Mouse (Mus musculus): Measurements from ENCODE around the gene Phldb1. TPM values are rescaled to one million over a fixed set of nuclear protein-coding genes. Genes with fewer than 3 reads are reported as not detected.

Phldb1 gene
- polyA plus RNA-seq, 1 experiment from 2014 or later, result 37.6 TPM

DNA sequence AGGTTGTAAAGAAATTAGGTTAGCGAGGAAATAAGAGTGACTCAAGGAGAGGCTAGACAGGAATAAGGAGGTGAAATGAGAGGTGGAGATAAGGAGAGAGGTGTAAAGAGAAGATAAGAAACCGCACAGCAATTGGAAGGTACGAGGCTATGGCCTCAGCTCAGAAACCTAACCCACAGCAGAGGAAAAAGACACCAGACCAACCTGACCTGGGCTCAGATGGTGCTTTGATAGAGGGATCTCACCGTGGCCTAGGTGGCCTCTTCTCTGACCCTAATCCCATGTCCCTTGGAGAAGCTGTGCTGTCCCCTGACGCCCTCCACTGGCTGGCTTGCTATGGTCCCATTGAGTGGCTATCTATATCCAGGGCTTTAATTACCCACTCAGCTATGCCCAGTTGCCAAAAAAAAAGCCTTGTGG, 2.9 kb downstream of the Phldb1 start:
- Histone ChIP-seq H3K4me2 (replicated peaks; ENCODE audit: low read depth, low read length) (peak overlapping the region; percentile 99; the same call in 1 of the 2 replicates), H3K4me3 (ENCODE audit: low read length) (no peak overlapping the region), H3K36me3 (ENCODE audit: insufficient read depth, low read length) (no peaks in the 10 kb centered on the region), H3K9ac (replicated peaks; ENCODE audit: low read length) (no peak overlapping the region), H3K27me3 (ENCODE audit: insufficient read depth, low read length) (no peaks in the 10 kb centered on the region), H3K27ac (ENCODE audit: low read length) (no peak overlapping the region), H3K9me3 (ENCODE audit: low read length) (no peaks in the 10 kb centered on the region), H3K4me1 (ENCODE audit: insufficient read depth, low read length) (peaks cover 50% of the 10 kb centered on the region)
- ATAC-seq (ENCODE audit: low FRiP score, low TSS enrichment), result no peak
- WGBS, result 71% methylated on average over 5 of the region's 5 CpGs

DNA sequence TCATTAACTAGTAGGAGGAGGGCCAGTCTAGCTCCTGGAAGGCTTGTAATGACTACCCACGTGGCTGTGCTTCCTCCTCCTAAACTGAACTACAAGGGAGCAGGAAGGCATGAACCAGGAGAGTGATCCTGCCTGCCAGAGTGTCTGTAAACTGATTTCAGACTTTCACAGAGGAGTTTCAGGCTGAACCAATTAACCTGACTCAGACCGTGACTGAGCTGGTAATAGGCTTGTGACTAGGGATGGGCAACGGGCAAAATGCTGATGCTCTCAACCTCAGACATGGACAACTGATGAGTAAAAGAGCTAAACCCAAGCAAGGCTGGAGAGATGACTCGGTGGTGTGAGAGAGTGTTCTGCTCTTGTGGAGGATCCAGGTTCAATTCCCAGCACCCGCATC, 7.6 kb downstream of the Phldb1 start:
- Histone ChIP-seq H3K36me3 (ENCODE audit: insufficient read depth, low read length) (peaks cover 3% of the 10 kb centered on the region; the same call in 1 of the 2 replicates), H3K9me3 (ENCODE audit: low read length) (no peaks in the 10 kb centered on the region), H3K4me3 (ENCODE audit: low read length) (no peak overlapping the region), H3K4me1 (ENCODE audit: insufficient read depth, low read length) (peaks cover 43% of the 10 kb centered on the region), H3K9ac (replicated peaks; ENCODE audit: low read length) (no peak overlapping the region), H3K27ac (ENCODE audit: low read length) (peak overlapping the region; percentile 58; the same call in 1 of the 2 replicates), H3K4me2 (replicated peaks; ENCODE audit: low read depth, low read length) (no peak overlapping the region), H3K27me3 (ENCODE audit: insufficient read depth, low read length) (no peaks in the 10 kb centered on the region)
- 49% methylated on average over 5 of the region's 5 CpGs for WGBS
- ATAC-seq (ENCODE audit: low FRiP score, low TSS enrichment), result no peak

DNA sequence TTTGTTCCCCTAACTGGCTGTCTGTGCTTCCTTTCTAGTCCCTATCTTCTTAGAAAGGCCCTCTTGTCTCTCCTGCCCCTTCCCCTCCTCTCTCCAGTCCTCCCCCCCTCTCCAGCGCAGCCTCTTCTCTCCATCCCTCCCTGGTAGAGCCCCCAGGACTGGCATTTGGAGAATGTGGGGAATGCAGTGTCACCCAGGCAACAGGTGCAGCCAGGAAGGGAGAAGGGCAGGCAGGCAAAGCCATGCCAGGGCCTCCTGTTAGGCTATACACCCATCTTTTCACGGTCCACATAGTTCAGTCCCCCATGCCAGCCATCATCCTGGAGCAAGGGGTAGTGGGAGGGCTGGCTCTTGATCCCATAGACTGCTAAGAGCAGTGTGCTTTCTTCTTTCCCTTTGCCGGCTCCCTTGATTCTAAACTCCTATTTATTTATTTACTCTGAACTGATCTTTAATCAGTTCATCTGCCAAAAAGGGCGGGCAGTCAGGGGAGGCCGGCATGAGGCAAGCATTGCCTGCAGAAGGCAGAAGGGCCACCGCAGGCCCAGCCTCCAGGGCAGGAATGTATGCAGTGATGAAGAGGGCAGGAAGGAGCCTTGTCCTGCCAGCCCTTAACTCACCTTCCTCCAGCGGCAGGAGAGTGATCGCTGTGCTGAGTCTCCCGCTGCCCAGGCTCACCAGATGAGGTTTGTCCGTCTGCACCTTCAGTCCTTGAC, 8.4 kb downstream of the Phldb1 start:
- peak overlapping the region; percentile 17; the same call in 1 of the 2 replicates for H3K9ac ChIP-seq (replicated peaks; ENCODE audit: low read length)
- H3K36me3 ChIP-seq (ENCODE audit: insufficient read depth, low read length), result peaks cover 3% of the 10 kb centered on the region; the same call in 1 of the 2 replicates
- ATAC-seq (ENCODE audit: low FRiP score, low TSS enrichment), result peak; percentile 81
- WGBS, result 28% methylated on average over 10 of the region's 10 CpGs
- no peaks in the 10 kb centered on the region for H3K27me3 ChIP-seq (ENCODE audit: insufficient read depth, low read length)
- H3K27ac ChIP-seq (ENCODE audit: low read length), result peak overlapping the region; percentile 58
- H3K9me3 ChIP-seq (ENCODE audit: low read length), result no peaks in the 10 kb centered on the region
- H3K4me2 ChIP-seq (replicated peaks; ENCODE audit: low read depth, low read length), result no peak overlapping the region
- no peak overlapping the region for H3K4me3 ChIP-seq (ENCODE audit: low read length)
- peaks cover 48% of the 10 kb centered on the region for H3K4me1 ChIP-seq (ENCODE audit: insufficient read depth, low read length)

DNA sequence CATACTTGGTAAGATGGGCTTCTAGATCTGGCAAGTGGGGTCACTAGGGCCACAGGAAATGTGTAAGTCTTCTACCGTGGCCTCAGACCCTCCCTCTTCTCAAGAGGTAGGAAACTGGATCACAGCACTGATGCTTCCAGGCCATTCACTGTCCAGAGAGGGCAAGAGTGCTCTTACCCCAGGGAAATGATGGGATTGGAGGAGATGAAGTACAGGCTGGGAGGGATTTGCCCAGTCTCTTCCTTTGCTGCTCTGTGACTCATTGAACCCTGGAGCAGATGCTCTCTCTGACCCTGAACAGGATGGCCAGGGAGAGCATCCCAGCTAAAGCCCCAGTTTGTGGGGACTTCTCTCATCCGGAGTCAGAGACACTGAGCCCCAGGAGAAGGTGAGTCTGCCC, 10.3 kb downstream of the Phldb1 start:
- Histone ChIP-seq H3K36me3 (ENCODE audit: insufficient read depth, low read length) (peaks cover 3% of the 10 kb centered on the region; the same call in 1 of the 2 replicates), H3K4me2 (replicated peaks; ENCODE audit: low read depth, low read length) (no peak overlapping the region), H3K4me3 (ENCODE audit: low read length) (no peak overlapping the region), H3K9me3 (ENCODE audit: low read length) (no peaks in the 10 kb centered on the region), H3K27me3 (ENCODE audit: insufficient read depth, low read length) (no peaks in the 10 kb centered on the region), H3K27ac (ENCODE audit: low read length) (no peak overlapping the region), H3K9ac (replicated peaks; ENCODE audit: low read length) (no peak overlapping the region), H3K4me1 (ENCODE audit: insufficient read depth, low read length) (peaks cover 63% of the 10 kb centered on the region)
- 50% methylated on average over 2 of the region's 2 CpGs for WGBS
- no peak for ATAC-seq (ENCODE audit: low FRiP score, low TSS enrichment)

DNA sequence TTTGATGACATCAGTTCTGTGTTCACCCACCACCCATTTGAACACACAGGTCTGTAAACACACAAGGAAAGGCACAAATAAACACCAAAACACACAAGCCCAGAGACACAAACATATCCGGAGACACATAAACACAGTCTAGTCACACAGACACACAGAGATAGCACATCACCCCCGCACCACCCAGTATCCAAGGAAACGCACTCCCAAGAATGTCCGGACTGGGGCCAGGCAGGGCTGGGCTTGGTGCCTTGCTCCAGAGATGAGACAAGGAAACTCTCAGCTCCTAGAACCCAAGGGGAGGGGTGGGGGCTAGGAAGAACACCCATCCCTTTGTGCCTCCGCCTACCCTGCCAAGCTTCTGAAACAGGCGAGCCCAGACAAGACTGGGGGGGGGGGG, 10.8 kb downstream of the Phldb1 start:
- Histone ChIP-seq H3K4me2 (replicated peaks; ENCODE audit: low read depth, low read length) (no peak overlapping the region), H3K27ac (ENCODE audit: low read length) (peak overlapping the region; percentile 58; the same call in 1 of the 2 replicates), H3K9ac (replicated peaks; ENCODE audit: low read length) (no peak overlapping the region), H3K36me3 (ENCODE audit: insufficient read depth, low read length) (peaks cover 3% of the 10 kb centered on the region; the same call in 1 of the 2 replicates), H3K4me3 (ENCODE audit: low read length) (no peak overlapping the region), H3K4me1 (ENCODE audit: insufficient read depth, low read length) (peaks cover 63% of the 10 kb centered on the region), H3K9me3 (ENCODE audit: low read length) (no peaks in the 10 kb centered on the region), H3K27me3 (ENCODE audit: insufficient read depth, low read length) (no peaks in the 10 kb centered on the region)
- ATAC-seq (ENCODE audit: low FRiP score, low TSS enrichment), result no peak
- WGBS, result 70% methylated on average over 6 of the region's 6 CpGs

DNA sequence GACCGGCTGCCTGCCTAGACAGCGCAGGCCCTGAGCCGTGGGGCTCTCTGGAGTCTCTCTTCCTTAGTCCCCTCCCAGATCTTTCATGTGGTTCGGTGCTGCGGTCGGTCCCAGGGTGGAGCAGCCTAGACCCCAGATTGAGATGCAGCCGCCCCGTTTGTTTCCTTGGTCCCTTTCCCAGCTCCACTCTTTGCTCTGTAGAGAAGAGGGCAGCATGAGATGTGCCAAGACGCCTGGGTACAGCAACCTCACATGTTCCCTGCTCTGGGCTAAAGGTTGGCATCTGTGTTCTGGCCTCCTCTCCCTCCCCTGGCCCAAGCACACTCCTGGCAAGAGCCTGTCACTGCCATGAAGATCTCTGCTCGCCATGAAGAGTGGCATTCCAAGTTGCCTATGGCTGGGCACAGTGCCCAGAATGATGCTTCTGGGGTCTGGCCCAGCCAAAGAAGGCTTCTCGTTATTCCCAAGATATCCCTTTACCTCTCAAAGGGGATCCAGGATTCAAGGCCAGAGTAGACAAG, 11.4 kb downstream of the Phldb1 start:
- no peak overlapping the region for H3K4me2 ChIP-seq (replicated peaks; ENCODE audit: low read depth, low read length)
- ATAC-seq (ENCODE audit: low FRiP score, low TSS enrichment), result no peak
- 72% methylated on average over 11 of the region's 11 CpGs for WGBS
- H3K27me3 ChIP-seq (ENCODE audit: insufficient read depth, low read length), result no peaks in the 10 kb centered on the region
- no peaks in the 10 kb centered on the region for H3K9me3 ChIP-seq (ENCODE audit: low read length)
- no peak overlapping the region for H3K9ac ChIP-seq (replicated peaks; ENCODE audit: low read length)
- H3K27ac ChIP-seq (ENCODE audit: low read length), result peak overlapping the region; percentile 58
- peaks cover 3% of the 10 kb centered on the region; the same call in 1 of the 2 replicates for H3K36me3 ChIP-seq (ENCODE audit: insufficient read depth, low read length)
- no peak overlapping the region for H3K4me3 ChIP-seq (ENCODE audit: low read length)
- H3K4me1 ChIP-seq (ENCODE audit: insufficient read depth, low read length), result peaks cover 58% of the 10 kb centered on the region

DNA sequence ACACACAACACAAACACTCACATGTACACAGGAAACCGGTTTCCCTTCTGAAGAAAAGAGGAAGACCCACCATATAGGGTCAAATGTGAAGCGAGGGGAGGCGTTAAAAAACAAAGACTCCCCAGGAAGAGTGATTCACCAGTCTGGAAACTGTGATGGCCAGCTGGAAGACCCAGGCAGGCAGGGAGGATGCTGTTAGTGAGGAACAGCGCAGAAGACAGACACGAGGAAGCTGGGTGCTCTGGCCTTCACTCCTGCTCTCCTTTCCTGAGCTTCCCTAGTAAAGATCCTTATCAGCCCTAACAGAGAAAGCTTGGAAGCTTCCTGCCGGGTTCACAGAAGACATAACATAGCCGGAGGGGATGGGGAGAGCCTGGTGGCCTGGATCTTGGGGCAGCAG, 12.0 kb downstream of the Phldb1 start:
- ATAC-seq (ENCODE audit: low FRiP score, low TSS enrichment), result no peak
- Histone ChIP-seq H3K4me3 (ENCODE audit: low read length) (no peak overlapping the region), H3K36me3 (ENCODE audit: insufficient read depth, low read length) (peaks cover 3% of the 10 kb centered on the region; the same call in 1 of the 2 replicates), H3K4me1 (ENCODE audit: insufficient read depth, low read length) (peaks cover 54% of the 10 kb centered on the region), H3K27ac (ENCODE audit: low read length) (peak overlapping the region; percentile 58), H3K9ac (replicated peaks; ENCODE audit: low read length) (no peak overlapping the region), H3K4me2 (replicated peaks; ENCODE audit: low read depth, low read length) (no peak overlapping the region), H3K27me3 (ENCODE audit: insufficient read depth, low read length) (no peaks in the 10 kb centered on the region), H3K9me3 (ENCODE audit: low read length) (no peaks in the 10 kb centered on the region)
- WGBS, result 42% methylated on average over 7 of the region's 7 CpGs

DNA sequence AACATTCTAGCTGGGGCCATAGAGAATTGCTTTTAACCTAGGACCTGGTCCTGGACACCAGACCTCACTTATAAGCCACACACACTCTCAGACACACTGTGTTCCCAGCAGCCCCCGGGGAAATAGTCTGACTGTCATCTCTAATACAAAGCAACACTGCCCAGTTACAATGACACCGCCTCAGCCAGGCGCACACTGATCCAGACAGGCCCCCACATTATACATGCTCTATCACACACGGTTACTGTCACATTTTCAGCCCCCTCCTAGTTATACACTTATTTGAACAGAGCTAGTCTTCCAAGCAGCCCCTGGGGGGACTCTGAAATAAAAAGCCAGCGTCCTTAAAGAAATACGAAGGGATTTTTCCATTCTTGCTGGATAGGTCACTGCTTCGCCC, 12.4 kb downstream of the Phldb1 start:
- Histone ChIP-seq H3K9ac (replicated peaks; ENCODE audit: low read length) (no peak overlapping the region), H3K27me3 (ENCODE audit: insufficient read depth, low read length) (no peaks in the 10 kb centered on the region), H3K36me3 (ENCODE audit: insufficient read depth, low read length) (peaks cover 3% of the 10 kb centered on the region; the same call in 1 of the 2 replicates), H3K4me1 (ENCODE audit: insufficient read depth, low read length) (peaks cover 50% of the 10 kb centered on the region), H3K4me3 (ENCODE audit: low read length) (no peak overlapping the region), H3K9me3 (ENCODE audit: low read length) (no peaks in the 10 kb centered on the region), H3K4me2 (replicated peaks; ENCODE audit: low read depth, low read length) (no peak overlapping the region), H3K27ac (ENCODE audit: low read length) (peak overlapping the region; percentile 45)
- 67% methylated on average over 7 of the region's 7 CpGs for WGBS
- no peak for ATAC-seq (ENCODE audit: low FRiP score, low TSS enrichment)

DNA sequence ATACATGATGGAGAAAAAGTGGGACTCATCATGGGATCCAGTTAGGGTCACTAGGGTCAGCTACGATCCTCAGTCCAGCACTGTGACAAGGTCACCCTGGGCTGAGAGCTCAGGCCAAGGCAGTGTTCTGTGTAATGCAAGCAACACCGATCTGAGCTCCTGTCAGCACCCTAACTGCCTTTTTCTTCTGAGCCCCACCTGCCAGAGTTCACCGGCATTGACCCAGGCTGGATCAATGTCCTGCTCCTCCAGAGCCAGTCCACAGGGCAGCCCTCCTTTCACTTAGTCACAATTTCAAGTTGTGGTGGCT, 13.2 kb downstream of the Phldb1 start:
- ATAC-seq (ENCODE audit: low FRiP score, low TSS enrichment), result no peak
- H3K27ac ChIP-seq (ENCODE audit: low read length), result peak overlapping the region; percentile 44

More for the DNA sequence above, 13.2 kb downstream of the Phldb1 start:
- Histone ChIP-seq H3K4me2 (replicated peaks; ENCODE audit: low read depth, low read length) (peak overlapping the region; percentile 85), H3K9me3 (ENCODE audit: low read length) (no peaks in the 10 kb centered on the region), H3K27me3 (ENCODE audit: insufficient read depth, low read length) (no peaks in the 10 kb centered on the region), H3K9ac (replicated peaks; ENCODE audit: low read length) (peak overlapping the region; percentile 82; the same call in 1 of the 2 replicates), H3K4me3 (ENCODE audit: low read length) (peak overlapping the region; percentile 64; the same call in 1 of the 2 replicates), H3K4me1 (ENCODE audit: insufficient read depth, low read length) (peaks cover 43% of the 10 kb centered on the region), H3K36me3 (ENCODE audit: insufficient read depth, low read length) (peaks cover 3% of the 10 kb centered on the region; the same call in 1 of the 2 replicates)
- WGBS, result 78% methylated on average over 3 of the region's 3 CpGs
